Mouse (Mus musculus): Measurements from ENCODE around the gene Fndc8.

Gene Fndc8

GRCm38 (mm10) chr11:82869506-82870172 is 22.3 kb upstream of the Fndc8 start:
- no peak for DNase-seq (ENCODE audit: low spot score in 2 of 2)

DNA sequence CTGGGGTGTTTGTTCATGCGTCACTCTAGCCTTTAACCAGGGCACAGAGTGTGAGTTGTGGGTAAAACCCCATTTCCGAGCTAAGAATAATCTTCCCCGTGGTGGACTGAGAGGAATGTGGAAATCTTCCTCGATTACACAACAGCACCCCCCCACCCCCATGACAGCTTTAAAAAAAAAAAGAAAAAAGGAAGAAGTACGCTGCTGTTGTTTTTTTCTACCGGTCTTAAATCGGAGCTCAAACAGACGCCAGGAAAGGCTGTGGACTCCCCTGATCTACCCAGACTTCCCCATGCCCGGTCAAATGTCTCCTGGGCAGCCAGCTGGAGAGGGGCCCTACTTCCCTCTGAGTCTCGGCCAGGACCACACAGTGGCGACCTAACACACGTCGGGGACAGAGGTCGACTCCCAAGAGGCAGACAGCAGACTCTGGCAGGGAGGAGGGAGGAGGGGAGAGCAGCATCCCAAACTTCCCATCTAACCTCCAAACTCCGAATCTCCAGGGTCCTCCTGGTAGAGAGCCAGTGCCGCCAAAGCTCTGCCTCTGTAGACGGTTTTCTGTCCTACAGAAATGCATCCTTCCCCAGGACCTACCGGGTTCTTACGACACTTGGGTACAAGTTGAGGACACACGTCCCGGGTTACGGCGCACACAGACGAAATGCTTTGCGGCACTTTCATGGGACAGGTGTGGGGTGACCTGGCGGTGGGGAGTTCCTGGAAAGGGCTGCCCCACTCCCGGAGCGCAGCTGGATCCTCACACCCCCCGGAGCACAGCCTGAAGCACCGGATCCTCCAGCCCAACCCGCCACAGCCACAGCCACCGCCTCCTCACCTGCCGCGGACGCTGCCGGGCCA is 21.5 kb upstream of the Fndc8 start:
- peak; percentile 33 to 35 for DNase-seq (ENCODE audit: low spot score in 2 of 2)

DNA sequence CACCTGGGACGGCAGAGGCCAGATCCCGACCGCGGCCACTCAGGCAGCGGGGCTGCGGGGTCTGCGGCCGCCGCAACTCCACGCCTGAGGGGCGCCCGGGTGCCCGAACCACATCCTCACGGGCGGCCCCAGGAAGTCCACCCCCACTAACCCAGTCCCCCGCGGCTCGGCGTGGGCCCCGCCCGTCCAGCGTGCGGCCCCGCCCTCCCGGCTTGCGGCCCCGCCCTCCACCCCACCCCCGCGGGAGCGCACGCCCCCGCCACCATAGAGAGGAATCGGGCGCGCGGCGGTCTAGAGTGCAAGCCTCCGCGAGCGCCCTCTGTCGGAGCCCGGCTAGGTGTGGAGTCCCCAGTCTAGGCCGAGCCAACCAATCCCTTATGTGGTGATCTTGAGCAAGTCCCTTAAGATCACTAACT is 20.9 kb upstream of the Fndc8 start, which contains the start of gene Rffl:
TSS of gene Rffl (minus strand) at position 180 of the 416 bp plus-strand sequence.
- peak; percentile 87 to 91 for DNase-seq (ENCODE audit: low spot score in 2 of 2)

- DNase-seq (ENCODE audit: low spot score in 2 of 2) = no peak
These were observed 17.0 kb upstream of the Fndc8 start for GRCm38 (mm10) chr11:82874924-82875323.

DNA sequence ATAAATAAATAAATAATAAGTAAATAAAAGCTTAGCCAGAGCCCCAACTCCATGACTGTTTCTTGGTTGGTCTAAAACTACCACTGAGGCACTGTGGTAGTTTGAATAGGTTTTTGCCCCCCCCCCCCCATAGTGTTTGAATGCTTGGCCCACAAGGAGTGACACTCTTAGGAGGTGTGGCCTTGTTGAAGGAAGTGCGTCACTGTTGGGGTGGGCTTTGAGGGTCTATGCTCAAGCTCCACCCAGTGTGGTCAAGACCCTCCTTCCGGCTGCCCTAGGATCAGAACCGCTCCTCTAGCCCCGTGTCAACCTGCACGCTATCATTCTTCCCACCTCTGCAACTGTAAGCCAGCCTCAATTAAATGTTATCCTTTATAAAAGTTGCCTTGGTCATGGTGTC is 16.3 kb upstream of the Fndc8 start:
- DNase-seq (ENCODE audit: low spot score in 2 of 2) = no peak

DNA sequence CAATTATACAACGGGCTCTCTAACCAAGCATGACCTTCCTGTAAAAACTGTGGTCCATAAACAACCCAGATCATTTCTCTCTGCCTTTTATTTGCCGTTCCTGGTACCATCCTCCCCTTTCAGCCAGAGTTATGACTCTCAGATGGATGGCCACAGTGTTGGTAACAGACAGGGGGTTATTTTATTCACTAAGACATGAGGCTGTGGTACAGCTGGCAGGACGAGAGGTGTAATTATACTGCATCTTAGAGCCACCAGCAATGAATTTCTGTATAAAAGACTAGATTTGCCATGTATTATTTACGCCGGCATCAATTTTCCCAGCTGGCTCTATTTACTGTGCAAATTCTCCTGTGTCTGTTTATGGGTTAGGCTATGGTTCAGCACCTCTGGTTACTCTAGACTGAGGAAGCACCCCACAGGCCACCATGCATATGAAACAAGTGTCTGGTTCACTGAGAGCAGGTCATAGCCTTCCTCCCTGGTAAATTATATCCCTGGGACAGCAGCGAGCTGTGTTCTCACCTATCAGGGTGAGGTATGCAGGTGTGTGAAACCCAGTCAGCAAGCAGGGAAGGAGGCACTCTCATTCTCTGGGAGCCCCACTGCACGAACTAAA is 14.1 kb upstream of the Fndc8 start:
- no peak for DNase-seq (ENCODE audit: low spot score in 2 of 2)

DNA sequence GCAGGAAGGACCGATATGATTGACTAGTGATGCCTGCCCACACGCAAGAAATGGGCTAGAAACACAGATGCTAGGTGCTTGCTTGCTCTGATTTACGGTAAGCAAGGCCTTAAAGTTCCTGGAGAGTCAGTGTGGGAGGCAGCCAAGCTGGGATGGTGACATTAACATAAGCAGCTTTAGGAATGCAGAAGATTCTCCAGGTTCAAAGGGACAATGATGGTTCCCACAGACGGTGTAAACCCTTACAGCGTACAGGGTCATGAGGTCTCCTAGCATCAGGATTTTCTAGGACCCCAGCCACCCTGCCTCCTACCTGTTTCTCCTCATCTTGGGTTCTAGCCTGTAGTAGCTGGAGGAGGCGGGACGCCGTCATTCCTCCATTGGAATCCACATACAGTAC is 8.7 kb upstream of the Fndc8 start:
- DNase-seq (ENCODE audit: low spot score in 2 of 2) = no peak

- DNase-seq (ENCODE audit: low spot score in 2 of 2) = no peak
These were observed 5.4 kb upstream of the Fndc8 start for GRCm38 (mm10) chr11:82886559-82886958.

DNA sequence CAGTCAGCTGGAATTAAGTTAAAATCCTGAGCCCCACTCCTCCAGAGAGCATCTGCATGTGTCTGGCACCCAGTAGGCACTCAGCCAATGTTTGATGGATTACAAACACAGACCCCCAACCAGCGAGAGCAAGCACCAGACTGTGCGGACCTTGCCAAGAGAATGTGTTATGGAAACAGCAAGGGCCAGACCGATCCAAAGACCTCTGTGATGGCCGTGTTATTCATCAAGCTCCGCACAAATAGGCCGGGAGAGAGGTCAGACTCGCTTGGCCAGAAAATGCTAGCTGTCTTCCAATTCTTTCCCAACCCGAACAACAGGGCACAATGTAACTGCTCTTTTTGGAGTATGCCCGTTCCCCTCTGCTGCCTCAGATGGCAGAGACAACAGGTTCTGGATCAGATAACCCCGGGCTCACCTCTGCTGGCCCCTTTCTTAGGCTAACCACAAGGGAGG is 3.4 kb upstream of the Fndc8 start:
- peak in 1 of 2 experiments; percentile 11 for DNase-seq (ENCODE audit: low spot score in 2 of 2)

GRCm38 (mm10) chr11:82889524-82890341 is 2.2 kb upstream of the Fndc8 start:
- no peak for DNase-seq (ENCODE audit: low spot score in 2 of 2)

DNA sequence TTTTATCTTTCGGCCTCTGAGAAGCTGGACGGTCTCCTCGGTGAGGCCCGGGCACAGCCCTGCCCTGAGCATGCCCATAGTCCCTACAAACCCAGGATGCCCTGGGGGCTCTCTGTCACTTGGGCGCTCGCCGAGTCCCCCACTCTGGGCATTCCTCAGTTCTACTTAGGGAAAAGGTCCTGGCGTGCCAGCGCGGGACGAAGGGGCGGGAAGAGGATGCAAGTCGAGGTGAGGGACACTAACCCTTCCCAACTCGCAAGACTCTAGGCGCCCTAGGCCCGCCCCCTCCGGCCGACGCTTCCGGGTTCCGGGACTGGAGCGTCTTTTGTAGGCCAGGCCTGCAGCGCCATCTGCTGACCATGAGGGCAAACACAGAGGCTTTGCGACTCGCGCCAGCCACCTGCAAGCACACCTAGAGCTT is 1.6 kb upstream of the Fndc8 start, which contains the start of gene Rad51d:
TSS of gene Rad51d (minus strand) at position 273 of the 421 bp plus-strand sequence.
- DNase-seq (ENCODE audit: low spot score in 2 of 2) = peak; percentile 91 to 94

DNA sequence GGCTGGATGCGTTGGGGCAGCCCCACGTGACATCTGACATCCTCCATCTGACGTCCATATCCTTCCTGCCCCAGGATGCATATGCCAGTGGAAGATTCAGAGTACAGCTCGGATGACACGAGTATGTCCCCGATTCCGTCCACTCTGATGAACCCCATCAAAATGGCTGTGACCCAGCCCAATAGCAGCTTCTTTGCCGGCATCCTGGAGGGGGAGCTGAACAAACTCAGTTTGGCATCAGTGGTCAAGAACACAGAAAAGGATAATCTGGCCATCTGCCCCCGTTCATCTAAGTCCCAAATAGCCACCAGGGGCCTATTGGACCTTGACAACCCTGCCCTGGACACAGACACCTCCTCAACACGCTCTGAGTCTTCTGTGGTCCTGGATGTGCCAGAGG is 5.6 kb downstream of the Fndc8 start:
- no peak for DNase-seq (ENCODE audit: low spot score in 2 of 2)

GRCm38 (mm10) chr11:82899720-82900119 is 7.8 kb downstream of the Fndc8 start:
- no peak for DNase-seq (ENCODE audit: low spot score in 2 of 2)

DNA sequence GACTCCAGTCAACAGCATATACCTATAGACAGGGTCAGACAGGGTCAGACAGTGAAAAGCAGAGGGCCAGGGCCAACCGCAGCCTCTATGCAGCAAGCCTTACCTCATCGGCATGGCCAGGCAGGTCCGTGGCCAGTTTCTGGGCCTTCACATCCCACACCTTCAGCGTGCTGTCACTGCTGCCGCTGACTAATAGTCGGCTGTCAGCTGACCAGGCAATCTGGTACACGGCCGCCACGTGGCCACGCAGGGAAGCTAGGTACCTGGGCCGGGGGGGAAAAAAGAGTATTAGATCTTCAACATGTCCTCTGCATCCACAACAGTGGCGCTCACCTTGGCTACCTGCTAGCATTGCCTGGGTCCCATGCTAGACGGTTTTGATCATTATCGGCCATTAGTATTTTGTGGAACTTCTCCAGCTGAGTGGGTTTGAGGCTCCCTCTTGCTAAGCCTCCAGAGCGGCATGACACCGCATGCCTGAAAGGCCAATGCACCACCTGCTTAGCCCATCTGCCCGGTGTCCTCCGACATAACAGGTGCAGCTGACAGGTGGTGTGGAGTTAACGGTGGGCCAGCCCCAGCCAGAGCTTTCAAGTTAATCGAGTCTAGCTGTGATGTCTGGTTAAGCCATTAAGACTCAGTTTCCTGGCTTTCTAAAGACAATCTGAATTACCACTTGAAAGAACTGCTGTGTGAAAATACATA is 9.8 kb downstream of the Fndc8 start:
- no peak for DNase-seq (ENCODE audit: low spot score in 2 of 2)

DNA sequence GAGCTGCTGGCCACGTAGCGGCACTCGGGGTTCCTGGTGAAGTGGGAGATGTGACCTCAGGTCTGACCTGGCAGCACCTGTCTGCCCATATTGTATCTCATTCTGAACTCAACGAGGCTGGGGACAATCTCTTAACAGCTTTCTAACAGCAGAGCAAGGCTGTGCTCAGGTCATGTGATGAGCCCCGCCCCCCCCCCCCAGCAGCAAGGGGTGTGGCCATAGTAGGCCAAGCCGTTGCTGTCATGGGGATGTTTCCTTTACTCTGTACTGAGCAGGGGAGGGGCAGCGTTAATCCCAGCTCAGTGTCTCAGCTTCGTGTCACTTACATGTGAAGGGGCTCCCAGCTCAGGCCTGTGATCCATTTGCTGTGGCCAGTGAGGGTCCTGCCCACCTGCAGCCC is 13.0 kb downstream of the Fndc8 start:
- DNase-seq (ENCODE audit: low spot score in 2 of 2) = no peak

GRCm38 (mm10) chr11:82905816-82906215 is 13.9 kb downstream of the Fndc8 start:
- DNase-seq (ENCODE audit: low spot score in 2 of 2) = no peak

GRCm38 (mm10) chr11:82907651-82908607 is 16.0 kb downstream of the Fndc8 start, which contains the start of gene Nle1:
Gene Nle1, minus strand, starts transcription at chr11:82908411.
- DNase-seq (ENCODE audit: low spot score in 2 of 2) = peak; percentile 93 to 94

- DNase-seq (ENCODE audit: low spot score in 2 of 2) = no peak
These were observed 16.7 kb downstream of the Fndc8 start for GRCm38 (mm10) chr11:82908608-82908989.

DNA sequence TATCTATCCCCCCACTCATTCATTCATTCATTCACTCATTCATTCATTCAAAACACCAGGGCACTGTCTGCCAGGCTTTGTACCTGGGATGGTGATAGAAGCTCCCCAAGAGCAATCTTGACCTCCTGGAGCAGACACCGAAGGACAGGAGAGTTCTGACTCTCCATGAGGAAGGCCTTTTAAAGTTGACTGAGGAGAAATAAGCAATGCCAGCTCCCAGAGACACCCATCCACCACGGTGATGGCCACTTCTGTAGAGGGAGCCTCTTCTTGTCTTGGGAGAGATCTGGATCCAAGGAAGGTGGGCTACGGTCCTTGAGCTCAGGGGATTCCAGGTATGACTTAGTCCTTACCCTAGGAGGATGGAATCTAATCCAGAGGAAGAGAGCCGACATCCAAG is 18.3 kb downstream of the Fndc8 start, which contains the start of gene Unc45b:
TSS of gene Unc45b (plus strand) at position 301 of the 400 bp plus-strand sequence.
- DNase-seq (ENCODE audit: low spot score in 2 of 2) = no peak
